Mouse (Mus musculus): Measurements from ENCODE around the gene Trpm6.

DNA sequence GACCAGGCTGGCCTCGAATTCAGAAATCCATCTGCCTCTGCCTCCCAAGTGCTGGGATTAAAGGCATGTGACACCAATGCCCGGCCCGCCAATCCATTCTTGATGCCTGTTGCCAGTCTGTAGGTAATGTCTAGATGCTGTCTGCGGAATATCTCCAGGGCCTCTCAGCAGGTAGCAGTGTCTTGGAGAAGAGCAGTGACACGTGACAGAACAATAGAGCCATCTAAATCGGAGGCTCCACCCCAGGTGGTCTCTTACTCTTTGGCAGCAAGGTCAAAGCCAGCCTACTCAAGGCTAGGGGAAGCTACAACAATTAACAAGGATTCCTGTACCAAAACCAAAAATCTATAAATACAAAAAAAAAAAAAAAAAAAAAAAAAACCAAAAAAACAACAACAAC, 38.9 kb upstream of the Trpm6 start:
- TF ChIP-seq MAFK (IDR thresholded peaks at IDR 0.05; ENCODE audit: insufficient read depth, low read depth, low read length) (no peak), CHD2 (IDR thresholded peaks at IDR 0.05; ENCODE audit: low read depth, low read length) (no peak)

Measured in ES-E14 (cell line).